Mouse (Mus musculus) stomach, postnatal 0 days (tissue): ENCODE results near the gene Mfap3.

Experiments
- CTCF ChIP-seq: IDR thresholded peaks from 2 replicates; pipeline ENCODE4 v1.5.1; 2016; ENCODE audit warnings: antibody characterized with exemption, low read depth, mild to moderate bottlenecking, moderate library complexity
- EP300 ChIP-seq: optimal IDR thresholded peaks from 2 replicates; pipeline ENCODE3; 2016; ENCODE audit warnings: antibody characterized with exemption

DNA sequence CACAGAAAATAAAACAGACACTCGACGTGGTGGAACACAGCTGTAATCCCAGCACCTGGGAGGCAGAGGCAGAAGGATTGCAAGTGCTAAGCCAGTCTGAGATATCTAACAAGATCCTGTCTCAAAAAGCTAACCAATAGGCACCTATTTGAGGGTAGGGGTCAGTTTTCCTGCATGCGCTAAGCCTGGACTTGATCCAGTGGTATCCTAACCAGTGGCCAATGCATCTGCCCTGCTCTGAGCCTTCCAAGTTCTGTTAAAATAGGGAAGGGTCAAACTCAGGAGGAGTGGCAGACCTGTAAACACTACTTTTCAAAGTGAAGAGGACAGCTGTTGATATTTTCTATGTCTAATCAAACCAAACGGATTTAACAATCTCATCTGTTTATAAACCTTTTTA is 13.8 kb downstream of the Mfap3 start:
- TF ChIP-seq CTCF (no peak), EP300 (no peak)
